Mouse (Mus musculus) liver, embryonic 12.5 days (tissue): ENCODE measurements around the gene Arhgap32. TPM values are rescaled to one million over a fixed set of nuclear protein-coding genes. Genes with fewer than 3 reads are reported as not detected.
A peak's percentile ranks its signal among the peaks of the same experiment; 100 is the strongest.
"Not testable (repeated sequence)": the region's sequence is repeated elsewhere in the genome, so short reads cannot be mapped to it uniquely, and the experiment has no call there.

Experiments used
- ATAC-seq: fragments of 200-750 bp; cut with Nextera tagmentation; 2 replicates; pipeline ENCODE4 v1.8.0; 2017; ENCODE audit warnings: moderate number of reproducible peaks, mild to moderate bottlenecking, moderate library complexity
- H3K27ac ChIP-seq: fragments of 300-500 bp; sonication (generic); 2 replicates; pipeline ENCODE4 v1.5.1; 2016; ENCODE audit warnings: mild to moderate bottlenecking
- H3K27me3 ChIP-seq: fragments of 300-500 bp; sonication (generic); replicated peaks from 2 replicates; pipeline ENCODE4 v1.6.1; 2016; ENCODE audit warnings: mild to moderate bottlenecking, moderate library complexity
- H3K36me3 ChIP-seq: fragments of 300-500 bp; sonication (generic); 2 replicates; pipeline ENCODE4 v1.6.1; 2016; ENCODE audit warnings: mild to moderate bottlenecking, moderate library complexity
- H3K4me1 ChIP-seq: fragments of 300-500 bp; sonication (generic); 2 replicates; pipeline ENCODE4 v1.6.1; 2016
- H3K4me2 ChIP-seq: fragments of 300-500 bp; sonication (generic); 2 replicates; pipeline ENCODE4 v1.6.1; 2016; ENCODE audit warnings: mild to moderate bottlenecking, moderate library complexity
- H3K4me3 ChIP-seq: fragments of 300-500 bp; sonication (generic); 2 replicates; pipeline ENCODE4 v1.5.1; 2016; ENCODE audit warnings: mild to moderate bottlenecking, moderate library complexity
- H3K9ac ChIP-seq: fragments of 300-500 bp; sonication (generic); 2 replicates; pipeline ENCODE4 v1.6.1; 2016; ENCODE audit warnings: mild to moderate bottlenecking, moderate library complexity
- H3K9me3 ChIP-seq: fragments of 300-500 bp; sonication (generic); replicated peaks from 2 replicates; pipeline ENCODE4 v1.6.1; 2016; ENCODE audit warnings: mild to moderate bottlenecking, moderate library complexity
- WGBS: fragments of 180-500 bp; shearing (Covaris S2); methylation state at CpG from one replicate; pipeline ENCODE4 v1.1.7; 2016; ENCODE audit not compliant: insufficient replicate concordance; 5-methylcytosine and 5-hydroxymethylcytosine counted together
- polyA plus RNA-seq: library from polyadenylated mRNA; unstranded; fragments of >200 nt; fragmentation: Nextera tagmentation; extraction: Ambion mirVana; gene quantifications from 2 replicates; pipeline ENCODE4 v1.2.1, GENCODE M21; 2016

Arhgap32 gene
- polyA plus RNA-seq, 1 experiment from 2014 or later: 0.56 TPM

GRCm38 (mm10) chr9:32104670-32105069, 11.3 kb upstream of the Arhgap32 start:
- Histone ChIP-seq H3K4me2 (no peak overlapping the region), H3K9me3 (no peaks in the 10 kb centered on the region), H3K9ac (no peak overlapping the region), H3K27me3 (no peaks in the 10 kb centered on the region), H3K4me3 (no peak overlapping the region), H3K36me3 (no peaks in the 10 kb centered on the region), H3K4me1 (peaks cover 37% of the 10 kb centered on the region), H3K27ac (no peak overlapping the region)
- no peak for ATAC-seq
- WGBS: 80% methylated on average over 8 of the region's 8 CpGs

- Histone ChIP-seq H3K9ac (no peak overlapping the region), H3K4me1 (no peaks in the 10 kb centered on the region), H3K4me2 (no peak overlapping the region), H3K9me3 (no peaks in the 10 kb centered on the region), H3K4me3 (no peak overlapping the region), H3K27me3 (no peaks in the 10 kb centered on the region), H3K36me3 (no peaks in the 10 kb centered on the region), H3K27ac (no peak overlapping the region)
- ATAC-seq: no peak
- 66% methylated on average over 2 of the region's 2 CpGs for WGBS
Measured at GRCm38 (mm10) chr9:32110376-32110775, 5.6 kb upstream of the Arhgap32 start.

- peaks cover 19% of the 10 kb centered on the region for H3K4me1 ChIP-seq
- H3K9me3 ChIP-seq: no peaks in the 10 kb centered on the region
- 74% methylated on average over 5 of the region's 5 CpGs for WGBS
Measured at GRCm38 (mm10) chr9:32116272-32116671, 336 bp downstream of the Arhgap32 start.

GRCm38 (mm10) chr9:32117876-32118275, 1.9 kb downstream of the Arhgap32 start:
- H3K4me2 ChIP-seq: no peak overlapping the region
- H3K4me3 ChIP-seq: no peak overlapping the region
- no peak overlapping the region for H3K9ac ChIP-seq
- no peak for ATAC-seq
- no peaks in the 10 kb centered on the region for H3K9me3 ChIP-seq
- no peak overlapping the region for H3K27ac ChIP-seq
- H3K27me3 ChIP-seq: no peaks in the 10 kb centered on the region
- peaks cover 19% of the 10 kb centered on the region for H3K4me1 ChIP-seq
- 32% methylated on average over 4 of the region's 4 CpGs for WGBS
- H3K36me3 ChIP-seq: no peaks in the 10 kb centered on the region

More at GRCm38 (mm10) chr9:32116272-32116671, 336 bp downstream of the Arhgap32 start:
- no peak for ATAC-seq
- H3K27me3 ChIP-seq: no peaks in the 10 kb centered on the region
- no peak overlapping the region for H3K27ac ChIP-seq
- H3K36me3 ChIP-seq: no peaks in the 10 kb centered on the region
- no peak overlapping the region for H3K4me3 ChIP-seq
- no peak overlapping the region for H3K9ac ChIP-seq
- no peak overlapping the region for H3K4me2 ChIP-seq

GRCm38 (mm10) chr9:32118433-32118832, 2.5 kb downstream of the Arhgap32 start:
- no peak overlapping the region for H3K27ac ChIP-seq
- H3K4me3 ChIP-seq: no peak overlapping the region
- H3K4me1 ChIP-seq: peaks cover 19% of the 10 kb centered on the region
- no peaks in the 10 kb centered on the region for H3K36me3 ChIP-seq
- H3K9ac ChIP-seq: no peak overlapping the region
- peak; percentile 65; the same call in 1 of the 2 replicates for ATAC-seq
- no peak overlapping the region for H3K4me2 ChIP-seq
- no peaks in the 10 kb centered on the region for H3K9me3 ChIP-seq
- H3K27me3 ChIP-seq: no peaks in the 10 kb centered on the region

- WGBS: 79% methylated on average over 6 of the region's 6 CpGs
- no peak for ATAC-seq
- Histone ChIP-seq H3K4me2 (no peak overlapping the region), H3K9ac (no peak overlapping the region), H3K36me3 (no peaks in the 10 kb centered on the region), H3K4me1 (peaks cover 19% of the 10 kb centered on the region), H3K27me3 (no peaks in the 10 kb centered on the region), H3K27ac (no peak overlapping the region), H3K4me3 (no peak overlapping the region), H3K9me3 (no peaks in the 10 kb centered on the region)
Measured at GRCm38 (mm10) chr9:32119586-32119985, 3.6 kb downstream of the Arhgap32 start.

GRCm38 (mm10) chr9:32120162-32120561, 4.2 kb downstream of the Arhgap32 start:
- ATAC-seq: no peak
- Histone ChIP-seq H3K4me3 (no peak overlapping the region), H3K36me3 (no peaks in the 10 kb centered on the region), H3K9ac (no peak overlapping the region), H3K27me3 (no peaks in the 10 kb centered on the region), H3K9me3 (no peaks in the 10 kb centered on the region), H3K27ac (no peak overlapping the region), H3K4me1 (peaks cover 19% of the 10 kb centered on the region), H3K4me2 (no peak overlapping the region)
- WGBS: 53% methylated on average over 1 of the region's 1 CpGs

- not testable (repeated sequence) for H3K4me3 ChIP-seq, H3K27ac ChIP-seq, H3K27me3 ChIP-seq, H3K4me2 ChIP-seq, H3K9me3 ChIP-seq, H3K9ac ChIP-seq, H3K36me3 ChIP-seq, ATAC-seq
- 80% methylated on average over 13 of the region's 13 CpGs for WGBS
- peaks cover 19% of the 10 kb centered on the region for H3K4me1 ChIP-seq
Measured at GRCm38 (mm10) chr9:32121271-32121670, 5.3 kb downstream of the Arhgap32 start.

GRCm38 (mm10) chr9:32136195-32136594, 20.3 kb downstream of the Arhgap32 start:
- H3K36me3 ChIP-seq: no peaks in the 10 kb centered on the region
- H3K4me1 ChIP-seq: no peaks in the 10 kb centered on the region
- H3K27ac ChIP-seq: no peak overlapping the region
- H3K27me3 ChIP-seq: 0 out of 2 replicates have a peak, but pooled peaks cover 4% of the 10 kb centered on the region
- H3K4me2 ChIP-seq: no peak overlapping the region
- no peak overlapping the region for H3K4me3 ChIP-seq
- no peak for ATAC-seq
- H3K9ac ChIP-seq: no peak overlapping the region
- H3K9me3 ChIP-seq: no peaks in the 10 kb centered on the region

GRCm38 (mm10) chr9:32136680-32137295, 20.9 kb downstream of the Arhgap32 start:
- Histone ChIP-seq H3K9me3 (no peaks in the 10 kb centered on the region), H3K27me3 (0 out of 2 replicates have a peak, but pooled peaks cover 4% of the 10 kb centered on the region), H3K27ac (no peak overlapping the region), H3K9ac (no peak overlapping the region), H3K4me1 (no peaks in the 10 kb centered on the region), H3K4me3 (no peak overlapping the region), H3K4me2 (no peak overlapping the region), H3K36me3 (no peaks in the 10 kb centered on the region)
- ATAC-seq: no peak
- 64% methylated on average over 11 of the region's 11 CpGs for whole genome bisulfite sequencing

GRCm38 (mm10) chr9:32137697-32138426, 21.9 kb downstream of the Arhgap32 start:
- 74% methylated on average over 14 of the region's 14 CpGs for WGBS
- Histone ChIP-seq H3K9me3 (no peaks in the 10 kb centered on the region), H3K4me3 (no peak overlapping the region), H3K36me3 (no peaks in the 10 kb centered on the region), H3K9ac (no peak overlapping the region), H3K4me1 (no peaks in the 10 kb centered on the region), H3K27ac (no peak overlapping the region), H3K4me2 (no peak overlapping the region), H3K27me3 (0 out of 2 replicates have a peak, but pooled peaks cover 4% of the 10 kb centered on the region)
- ATAC-seq: no peak

- Histone ChIP-seq H3K9ac (no peak overlapping the region), H3K4me3 (no peak overlapping the region), H3K9me3 (no peaks in the 10 kb centered on the region), H3K36me3 (no peaks in the 10 kb centered on the region), H3K27ac (no peak overlapping the region), H3K4me1 (no peaks in the 10 kb centered on the region), H3K27me3 (0 out of 2 replicates have a peak, but pooled peaks cover 4% of the 10 kb centered on the region), H3K4me2 (no peak overlapping the region)
- 70% methylated on average over 5 of the region's 5 CpGs for WGBS
- no peak for ATAC-seq
Measured at GRCm38 (mm10) chr9:32138616-32139015, 22.7 kb downstream of the Arhgap32 start.
